Mouse (Mus musculus) activated CD4-positive, CD25-positive, alpha-beta regulatory T cell, adult 4 months (primary cell): Measurements from ENCODE around the gene Fut8. TPM values are rescaled to one million over a fixed set of nuclear protein-coding genes. Genes with fewer than 3 reads are reported as not detected.
"Not testable (repeated sequence)": the region's sequence is repeated elsewhere in the genome, so short reads cannot be mapped to it uniquely, and the experiment has no call there.

Experiments
- ATAC-seq: one replicate; pipeline ENCODE4 v1.8.0; 2017
- polyA plus RNA-seq, 2 experiments: library from polyadenylated mRNA; unstranded; fragments of 100-300 nt; shearing (Covaris generic); gene quantifications; one replicate each; pipeline ENCODE4 v1.2.1; 2017

The Fut8 gene
- polyA plus RNA-seq, 2 experiments from 2014 or later: 16.1 to 17.9 TPM

GRCm38 (mm10) chr12:77501466-77502240, 263.7 kb downstream of the Fut8 start:
- ATAC-seq: no peak

- ATAC-seq: no peak
These were observed 264.3 kb downstream of the Fut8 start for GRCm38 (mm10) chr12:77502243-77502642.

- ATAC-seq: no peak
These were observed 267.5 kb downstream of the Fut8 start for GRCm38 (mm10) chr12:77505431-77505830.

GRCm38 (mm10) chr12:77507770-77508169, 269.8 kb downstream of the Fut8 start:
- ATAC-seq: no peak

GRCm38 (mm10) chr12:77510758-77511157, 272.8 kb downstream of the Fut8 start:
- no peak for ATAC-seq

GRCm38 (mm10) chr12:77511206-77511605, 273.3 kb downstream of the Fut8 start:
- no peak for ATAC-seq

- ATAC-seq: no peak
These were observed 273.7 kb downstream of the Fut8 start for GRCm38 (mm10) chr12:77511631-77512030.

- ATAC-seq: no peak
These were observed 278.9 kb downstream of the Fut8 start for GRCm38 (mm10) chr12:77516805-77517204.

GRCm38 (mm10) chr12:77517691-77518090, 279.8 kb downstream of the Fut8 start:
- no peak for ATAC-seq

- ATAC-seq: no peak
These were observed 281.7 kb downstream of the Fut8 start for GRCm38 (mm10) chr12:77519534-77520102.

GRCm38 (mm10) chr12:77524014-77524413, 286.1 kb downstream of the Fut8 start:
- ATAC-seq: not testable (repeated sequence)
